Mouse (Mus musculus) erythroblast, adult 5-6 weeks (primary cell): ENCODE results near the gene Lyst. TPM values are rescaled to one million over a fixed set of nuclear protein-coding genes. Genes with fewer than 3 reads are reported as not detected.

Experiments
- ATAC-seq: replicated peaks from 2 replicates; pipeline ENCODE4 v1.8.0; 2016; ENCODE audit warnings: moderate number of reproducible peaks, mild to moderate bottlenecking, moderate TSS enrichment, inconsistent platforms; ENCODE audit not compliant: poor library complexity, low FRiP score, severe bottlenecking
- total RNA-seq, 2 experiments: library from RNA; stranded (forward) in 1 of 2; stranded (reverse) in 1 of 2; fragments of 150-400 nt in 1 of 2; fragments of 200-764, 138-1000 nt in 1 of 2; gene quantifications; 2 replicates each; pipeline versions ENCODE4 v1.2.3 to v1.2.4; 2015 to 2017; ENCODE audit warnings: low replicate concordance in 2 of 2

Lyst gene
- total RNA-seq, 2 experiments from 2014 or later, result 30.8 to 33.0 TPM

- ATAC-seq, result no peak
Measured at GRCm38 (mm10) chr13:13818696-13819095, 228.5 kb downstream of the Lyst start.

DNA sequence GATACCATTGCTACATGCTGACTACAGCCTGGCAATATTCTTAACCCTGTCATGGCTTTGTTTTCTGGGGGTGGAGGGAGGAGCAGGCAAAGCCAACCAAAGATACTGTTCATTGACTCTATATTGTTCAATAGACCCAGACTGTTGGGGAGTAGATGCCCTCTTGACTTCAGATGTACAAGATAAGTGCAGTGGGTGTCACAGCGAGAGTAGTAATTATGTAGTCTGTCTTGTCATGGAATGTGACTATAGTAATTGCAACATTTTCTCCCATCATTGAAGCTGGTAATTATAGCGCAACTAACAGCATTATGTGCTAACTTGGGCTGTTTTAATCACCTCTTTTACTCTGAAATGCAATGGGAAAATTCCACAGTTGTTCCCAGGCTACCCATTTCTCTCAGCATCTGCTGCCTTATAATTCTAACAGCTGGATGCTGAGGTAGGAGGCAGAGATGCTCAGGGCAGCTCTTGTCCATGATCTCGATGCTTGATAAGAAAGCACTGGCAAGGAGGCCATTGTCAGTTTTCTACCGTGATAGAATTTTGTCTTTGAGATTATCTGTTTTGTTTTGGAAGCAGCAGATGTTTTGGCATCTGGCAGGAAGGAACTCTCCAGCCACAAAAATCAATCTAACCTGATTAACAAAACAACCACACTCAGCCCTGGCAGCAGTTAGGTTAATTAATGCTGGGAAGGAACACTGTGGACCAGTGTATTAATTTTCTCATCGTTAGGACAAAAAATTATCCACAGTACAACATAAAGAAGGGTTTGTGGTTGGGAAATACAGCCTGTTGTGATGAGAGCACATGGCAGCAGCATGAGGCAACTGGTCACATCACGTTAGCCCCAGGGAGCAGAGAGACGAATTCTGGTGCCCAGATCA, 230.3 kb downstream of the Lyst start:
- ATAC-seq, result no peak

DNA sequence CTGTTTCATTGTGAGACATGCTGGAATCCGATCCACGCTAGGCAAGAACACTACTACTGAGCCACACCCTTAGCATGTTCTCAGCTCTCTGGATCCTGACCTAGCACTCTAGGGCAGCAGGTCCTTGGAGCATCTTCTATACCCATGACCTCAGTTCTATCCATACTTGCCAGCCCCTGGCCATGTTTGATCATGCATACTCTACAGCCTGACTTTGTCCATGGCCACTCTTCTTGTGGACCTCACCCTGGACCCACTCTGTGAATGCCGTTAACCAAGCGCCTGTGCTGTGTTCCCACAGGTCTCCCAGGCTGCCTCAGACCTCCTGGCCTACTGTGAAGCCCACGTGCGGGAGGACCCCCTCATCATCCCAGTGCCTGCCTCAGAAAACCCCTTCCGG, 234.7 kb downstream of the Lyst start:
- no peak for ATAC-seq

DNA sequence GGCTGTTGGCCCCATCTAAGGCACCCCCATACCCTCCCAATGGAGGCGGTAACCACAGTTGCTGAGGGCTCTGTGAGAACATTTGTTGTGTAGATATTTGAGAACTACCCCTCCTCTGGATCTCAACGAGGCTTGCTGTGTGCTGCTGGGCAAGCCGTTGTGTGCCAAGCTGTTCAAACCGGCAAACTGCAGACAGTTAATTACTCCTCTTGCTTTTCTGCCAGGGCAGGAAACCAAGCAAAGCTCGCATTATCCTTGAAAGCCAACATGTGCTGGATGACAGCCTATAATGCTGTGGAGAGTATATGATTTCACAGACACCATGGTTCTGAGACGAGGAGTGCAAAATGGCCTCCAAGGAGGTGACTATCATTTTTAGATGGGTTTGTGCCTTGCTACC, 236.3 kb downstream of the Lyst start:
- no peak for ATAC-seq

GRCm38 (mm10) chr13:13828125-13828524, 237.9 kb downstream of the Lyst start:
- no peak for ATAC-seq

Other genes starting within 250 kb of the Lyst start
- 3.1 and 3.7 TPM in 2 replicates for gene Gpr137b, start 196.4 kb upstream of the Lyst start, total RNA-seq (2015; ENCODE audit: low replicate concordance)
- 5.6 and 14.9 TPM in 2 replicates for gene Gpr137b, start 196.4 kb upstream of the Lyst start, total RNA-seq (2017; ENCODE audit: low replicate concordance)
- 0.63 TPM in 1 of 2 replicates, not detected in the other for gene Nid1, start 152.8 kb upstream of the Lyst start, total RNA-seq (2015; ENCODE audit: low replicate concordance)
- not detected in 2 replicates for gene Nid1, start 152.8 kb upstream of the Lyst start, total RNA-seq (2017; ENCODE audit: low replicate concordance)
- not detected in 2 replicates for gene Gng4, start 193.7 kb downstream of the Lyst start, total RNA-seq (2015; ENCODE audit: low replicate concordance)
- gene Gng4, start 193.7 kb downstream of the Lyst start, total RNA-seq (2017; ENCODE audit: low replicate concordance), result not detected in 2 replicates